11 mouse cellular contexts compared by ENCODE assay signal in the genomic region with DNA sequence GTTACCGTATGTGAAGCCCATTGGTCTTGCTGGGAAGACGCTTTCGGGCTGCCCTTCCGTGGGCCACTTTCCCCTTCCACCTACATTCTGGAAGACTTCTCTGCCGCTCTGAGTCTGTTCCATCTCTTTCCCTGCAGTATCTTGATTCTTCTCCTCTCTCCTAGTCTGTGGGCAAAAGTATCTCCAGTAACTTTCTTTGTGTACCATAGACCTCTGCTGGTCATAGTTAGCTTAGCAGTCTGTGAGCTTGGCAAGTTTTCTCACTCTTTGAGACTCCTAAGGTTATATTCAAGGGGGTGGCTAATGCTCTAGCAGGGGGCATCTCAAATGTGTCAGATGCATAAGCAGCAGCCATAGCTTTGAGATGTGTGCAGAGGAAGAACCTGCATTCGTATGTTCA. TPM values are rescaled to one million over a fixed set of nuclear protein-coding genes. Genes with fewer than 3 reads are reported as not detected.
DNase-seq lines count a peak whose midpoint lies in the region; ATAC-seq and TF ChIP-seq lines count a peak whose summit lies in the region.
"Had no signal": no experiment of that assay in that cellular context is flagged by ENCODE, and none has a peak within 500 bp of the region (broad histone marks: within the 10 kb centered on the region; RNA-seq: fewer than 3 reads in every experiment).

No protein-coding gene starts in this region.

- no peak overlapping the region for H3K27ac ChIP-seq in forebrain, embryonic 14.5 days (ENCODE audit: low read depth, low read length)
- no peak overlapping the region for H3K27ac ChIP-seq in forebrain, embryonic 11.5 days (ENCODE audit: low read depth, low read length)
- H3K27ac ChIP-seq in limb, embryonic 14.5 days (replicated peaks; ENCODE audit: low read depth, low read length) = no peak overlapping the region
- H3K27ac ChIP-seq in limb, embryonic 10.5 days = no peak overlapping the region

- H3K36me3 ChIP-seq in forebrain, embryonic 14.5 days (ENCODE audit: control insufficient read depth, insufficient read depth, low read length) = no peaks in the 10 kb centered on the region
- no peaks in the 10 kb centered on the region for H3K36me3 ChIP-seq in forebrain, embryonic 11.5 days (ENCODE audit: control insufficient read depth, insufficient read depth, low read length)
- H3K36me3 ChIP-seq in limb, embryonic 14.5 days (ENCODE audit: control insufficient read depth, insufficient read depth, low read length) = no peaks in the 10 kb centered on the region
- H3K36me3 ChIP-seq in limb, embryonic 10.5 days = no peaks in the 10 kb centered on the region

- intact Hi-C loops in left cerebral cortex, postnatal 36 days (cut with DNase I) = loop anchor here (2.0 kb wide), 1 partner anchor 149 kb away; no protein-coding TSS in a partner anchor

- in situ Hi-C loops in Patski (cut with MboI; ENCODE audit: low pct_unique_long_range_greater_than_20kb) = no loop called here

- peak; percentile 68 for TF ChIP-seq CTCF in Patski (IDR thresholded peaks at IDR 0.05)

- H3K4me2 ChIP-seq in forebrain, embryonic 14.5 days (ENCODE audit: low read length) = no peak overlapping the region
- no peak overlapping the region for H3K4me2 ChIP-seq in forebrain, embryonic 11.5 days (ENCODE audit: low read depth, low read length, severe bottlenecking)
- H3K4me2 ChIP-seq in limb, embryonic 14.5 days (replicated peaks; ENCODE audit: low read depth, low read length, severe bottlenecking) = no peak overlapping the region

- H3K9me3 ChIP-seq in forebrain, embryonic 14.5 days (replicated peaks; ENCODE audit: control insufficient read depth, low read length) = no peaks in the 10 kb centered on the region
- H3K9me3 ChIP-seq in forebrain, embryonic 11.5 days (ENCODE audit: control insufficient read depth, low read length) = no peaks in the 10 kb centered on the region
- H3K9me3 ChIP-seq in limb, embryonic 14.5 days (ENCODE audit: control insufficient read depth, low read length) = no peaks in the 10 kb centered on the region
- no peaks in the 10 kb centered on the region for H3K9me3 ChIP-seq in limb, embryonic 10.5 days (replicated peaks)

- no peaks in the 10 kb centered on the region for H3K4me1 ChIP-seq in forebrain, embryonic 14.5 days (ENCODE audit: control insufficient read depth, insufficient read depth, low read length)
- no peaks in the 10 kb centered on the region for H3K4me1 ChIP-seq in forebrain, embryonic 11.5 days (replicated peaks; ENCODE audit: control insufficient read depth, insufficient read depth, low read length)
- no peaks in the 10 kb centered on the region for H3K4me1 ChIP-seq in limb, embryonic 14.5 days (ENCODE audit: control insufficient read depth, insufficient read depth, low read length)
- no peaks in the 10 kb centered on the region for H3K4me1 ChIP-seq in limb, embryonic 10.5 days

- 85% methylated on average over 6 of the region's 6 CpGs for WGBS in forebrain, embryonic 14.5 days
- whole genome bisulfite sequencing in forebrain, embryonic 11.5 days = 91% methylated on average over 6 of the region's 6 CpGs
- 86% methylated on average over 6 of the region's 6 CpGs for WGBS in limb, embryonic 14.5 days
- 89% methylated on average over 6 of the region's 6 CpGs for WGBS in limb, embryonic 10.5 days

- H3K9ac ChIP-seq in forebrain, embryonic 14.5 days (ENCODE audit: low read length) = no peak overlapping the region
- H3K9ac ChIP-seq in forebrain, embryonic 11.5 days (ENCODE audit: low read length) = no peak overlapping the region
- no peak overlapping the region for H3K9ac ChIP-seq in limb, embryonic 14.5 days (ENCODE audit: low read depth, low read length, severe bottlenecking)

- ATAC-seq in forebrain, embryonic 14.5 days = peak; percentile 23; the same call in 1 of the 2 replicates
- ATAC-seq in forebrain, embryonic 11.5 days (replicated peaks; ENCODE audit: low FRiP score) = no peak
- ATAC-seq in limb, embryonic 14.5 days (ENCODE audit: low FRiP score, low read depth) = no peak
- peak; percentile 39 for ATAC-seq in Patski
- peak; percentile 67; the same call in 1 of the 2 replicates for ATAC-seq in megakaryocyte-erythroid progenitor cell, adult 5-6 weeks (replicated peaks; ENCODE audit: low FRiP score, low TSS enrichment, poor library complexity, severe bottlenecking)
- ATAC-seq: inflammation-experienced regulatory T-cells, adult 6 months had no signal

- H3K27me3 ChIP-seq in forebrain, embryonic 14.5 days (replicated peaks; ENCODE audit: control insufficient read depth, insufficient read depth, low read length) = no peaks in the 10 kb centered on the region
- H3K27me3 ChIP-seq in forebrain, embryonic 11.5 days (ENCODE audit: control insufficient read depth, insufficient read depth, low read length) = no peaks in the 10 kb centered on the region
- no peaks in the 10 kb centered on the region for H3K27me3 ChIP-seq in limb, embryonic 14.5 days (ENCODE audit: control insufficient read depth, insufficient read depth, low read length)
- H3K27me3 ChIP-seq in limb, embryonic 10.5 days (ENCODE audit: low read depth, poor library complexity, severe bottlenecking) = no peaks in the 10 kb centered on the region
- no peaks in the 10 kb centered on the region for H3K27me3 ChIP-seq in Patski

- POLR2A ChIA-PET in Patski (lab: Charles Lee) = interaction anchor here (0.9 to 1.1 kb wide), 2 partner anchors 12 to 316 kb away, joined by 3 read pairs; no protein-coding TSS in a partner anchor

- peak; percentile 53 for DNase-seq in forebrain, embryonic 14.5 days (ENCODE audit: low spot score)
- no peak for DNase-seq in forebrain, embryonic 11.5 days (ENCODE audit: low spot score)
- DNase-seq in limb, embryonic 14.5 days (ENCODE audit: low spot score) = peak; percentile 38
- DNase-seq in limb, embryonic 10.5 days (ENCODE audit: low spot score) = no peak
- no peak for DNase-seq in Patski (ENCODE audit: low read depth, low spot score)
- DNase-seq in left cerebral cortex, postnatal 36 days (ENCODE audit: low spot score in 2 of 2) = no peak
- no peak for DNase-seq in cerebellum, adult 18-20 months
- DNase-seq: lung, adult 2 months had no signal

- CTCF ChIA-PET in Patski (lab: Charles Lee) = interaction anchor here (0.8 to 2.0 kb wide), 7 partner anchors 12 to 308 kb away, joined by 3 to 35 read pairs (median 7); no protein-coding TSS in a partner anchor

- H3K4me3 ChIP-seq in forebrain, embryonic 14.5 days (ENCODE audit: low read depth, low read length) = no peak overlapping the region
- no peak overlapping the region for H3K4me3 ChIP-seq in forebrain, embryonic 11.5 days (ENCODE audit: low read depth, low read length)
- no peak overlapping the region for H3K4me3 ChIP-seq in limb, embryonic 14.5 days (replicated peaks; ENCODE audit: low read length)
- no peak overlapping the region for H3K4me3 ChIP-seq in limb, embryonic 10.5 days
- H3K4me3 ChIP-seq: erythroblast, embryonic 14.5 days had no signal

- TF ChIP-seq POLR2A in limb, embryonic 14.5 days (IDR thresholded peaks at IDR 0.05; ENCODE audit: borderline replicate concordance, extremely low read depth, insufficient read depth, insufficient read length) = no peak

RNA-seq across cellular contexts. Expression of a gene that starts 32.4 kb away (rescaled TPM):
- 566 and 594 TPM in 2 replicates for polyA plus RNA-seq in forebrain, embryonic 14.5 days (2014; fragmentation: Nextera tagmentation; extraction: Ambion mirVana)
- polyA plus RNA-seq in forebrain, embryonic 11.5 days (2014; fragmentation: Nextera tagmentation; extraction: Ambion mirVana) = 282 and 289 TPM in 2 replicates
- 131 and 143 TPM in 2 replicates for polyA plus RNA-seq in limb, embryonic 14.5 days (2012; rRNA removed)
- polyA plus RNA-seq in limb, embryonic 14.5 days (2014; fragmentation: Nextera tagmentation; extraction: Ambion mirVana) = 146 and 168 TPM in 2 replicates
- 54.4 and 87.5 TPM in 2 replicates for polyA plus RNA-seq in limb, embryonic 10.5 days (2016; fragmentation: Nextera tagmentation; extraction: Ambion mirVana)
- 226 TPM for polyA plus RNA-seq in Patski (2021)
- not detected in 2 replicates for total RNA-seq in megakaryocyte-erythroid progenitor cell, adult 5-6 weeks (2014; fragmentation: Nextera tagmentation)
- 1.1 and 3.2 TPM in 2 replicates for total RNA-seq in megakaryocyte-erythroid progenitor cell, adult 5-6 weeks (2017)
- total RNA-seq in left cerebral cortex, postnatal 36 days (2021) = 100 to 1,000 TPM; 472 to 521 TPM

Comparison
In these comparisons a context has a peak if more than half of its experiments do, and no peak if none do; other contexts are left out.
1. ATAC-seq: peak in forebrain, embryonic 14.5 days (single experiment), Patski (single experiment) and megakaryocyte-erythroid progenitor cell, adult 5-6 weeks (single experiment); none in forebrain, embryonic 11.5 days (single experiment) and limb, embryonic 14.5 days (single experiment).
2. DNase-seq: peak in forebrain, embryonic 14.5 days (single experiment) and limb, embryonic 14.5 days (single experiment); none in forebrain, embryonic 11.5 days (single experiment), limb, embryonic 10.5 days (single experiment), Patski (single experiment), left cerebral cortex, postnatal 36 days (0 of 2) and cerebellum, adult 18-20 months (0 of 2).